Mouse (Mus musculus) lung, embryonic 16.5 days (tissue): ENCODE data around the gene Pea15a. TPM values are rescaled to one million over a fixed set of nuclear protein-coding genes. Genes with fewer than 3 reads are reported as not detected.
A peak's percentile ranks its signal among the peaks of the same experiment; 100 is the strongest.

Experiments used
- ATAC-seq: fragments of 200-750 bp; cut with Nextera tagmentation; 2 replicates; pipeline ENCODE4 v1.8.0; 2017; ENCODE audit warnings: low read depth, mild to moderate bottlenecking, moderate library complexity
- H3K27ac ChIP-seq: fragments of 300-500 bp; sonication (generic); 2 replicates; pipeline ENCODE4 v1.5.1; 2014; ENCODE audit warnings: mild to moderate bottlenecking, control low read depth, low read length
- H3K27me3 ChIP-seq: fragments of 300-500 bp; sonication (generic); 2 replicates; pipeline ENCODE4 v1.6.1; 2014; ENCODE audit warnings: low read depth, low read length, mixed read lengths; ENCODE audit not compliant: control insufficient read depth, insufficient read depth
- H3K36me3 ChIP-seq: fragments of 300-500 bp; sonication (generic); 2 replicates; pipeline ENCODE4 v1.6.1; 2014; ENCODE audit warnings: low read length; ENCODE audit not compliant: control insufficient read depth, insufficient read depth
- H3K4me1 ChIP-seq: fragments of 300-500 bp; sonication (generic); replicated peaks from 2 replicates; pipeline ENCODE4 v1.6.1; 2014; ENCODE audit warnings: low read length, mixed read lengths; ENCODE audit not compliant: control insufficient read depth, insufficient read depth
- H3K4me2 ChIP-seq: fragments of 300-500 bp; sonication (generic); 2 replicates; pipeline ENCODE4 v1.6.1; 2014; ENCODE audit warnings: low read depth, low read length, control low read depth
- H3K4me3 ChIP-seq: fragments of 300-500 bp; sonication (generic); 2 replicates; pipeline ENCODE4 v1.5.1; 2014; ENCODE audit warnings: mild to moderate bottlenecking, low read length, control low read depth
- H3K9ac ChIP-seq: fragments of 300-500 bp; sonication (generic); 2 replicates; pipeline ENCODE4 v1.6.1; 2014; ENCODE audit warnings: low read length, control low read depth
- H3K9me3 ChIP-seq: fragments of 300-500 bp; sonication (generic); 2 replicates; pipeline ENCODE4 v1.6.1; 2016; ENCODE audit warnings: low read length; ENCODE audit not compliant: control insufficient read depth
- WGBS: fragments of 180-500 bp; shearing (Covaris S2); extraction: QIAGEN DNeasy Blood & Tissue Kit; methylation state at CpG from one replicate; pipeline ENCODE4 v1.1.7; 2014; 5-methylcytosine and 5-hydroxymethylcytosine counted together
- polyA plus RNA-seq: library from polyadenylated mRNA; unstranded; fragments of >200 nt; fragmentation: Nextera tagmentation; extraction: Ambion mirVana; gene quantifications from 2 replicates; pipeline ENCODE4 v1.2.1, GENCODE M21; 2015

Pea15a gene
- polyA plus RNA-seq, 1 experiment from 2014 or later, result 147 TPM

DNA sequence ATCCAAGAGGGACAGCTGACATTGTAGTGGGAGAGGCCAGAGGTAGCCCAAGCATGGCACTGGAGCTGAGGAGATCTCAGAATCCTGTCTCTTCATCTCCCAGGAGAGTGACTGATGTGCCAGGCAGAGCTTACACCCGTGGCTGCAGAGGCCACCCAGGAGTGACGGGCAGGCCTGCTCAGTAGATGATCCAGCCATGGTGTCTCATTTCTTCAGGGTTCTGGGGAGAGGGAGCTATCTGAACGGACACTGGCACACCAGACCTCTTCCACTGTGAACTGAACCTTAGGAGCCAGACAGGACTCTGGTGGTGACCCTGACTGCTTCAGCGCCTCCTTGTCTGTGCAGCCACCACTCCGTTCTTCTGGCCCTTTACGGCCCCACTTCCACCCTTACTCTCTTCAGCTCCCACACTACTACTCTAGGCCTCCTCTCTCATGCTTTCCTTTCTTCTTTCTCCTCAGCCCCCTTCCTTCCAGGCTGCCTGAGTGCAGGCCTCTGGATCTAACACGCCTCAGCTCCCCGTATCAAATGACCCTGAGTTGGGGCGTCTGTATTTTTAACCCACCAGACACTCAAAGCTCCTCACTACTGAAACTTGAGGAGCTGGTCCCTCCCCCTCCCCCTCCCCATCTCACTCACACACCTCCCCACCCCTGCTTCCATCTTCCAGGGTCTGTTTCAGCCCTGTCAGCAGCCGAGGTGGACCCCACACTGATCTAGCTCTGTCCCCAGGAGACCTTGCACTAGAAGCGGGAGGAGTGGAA lies 14.9 kb upstream of the Pea15a start:
- H3K9ac ChIP-seq, result no peak overlapping the region
- H3K27ac ChIP-seq, result peak overlapping the region; percentile 47
- no peak overlapping the region for H3K4me2 ChIP-seq
- H3K27me3 ChIP-seq, result no peaks in the 10 kb centered on the region
- no peak overlapping the region for H3K4me3 ChIP-seq
- no peaks in the 10 kb centered on the region for H3K9me3 ChIP-seq
- ATAC-seq, result no peak
- no peaks in the 10 kb centered on the region for H3K36me3 ChIP-seq
- WGBS, result 55% methylated on average over 11 of the region's 11 CpGs
- H3K4me1 ChIP-seq, result peaks cover 28% of the 10 kb centered on the region

DNA sequence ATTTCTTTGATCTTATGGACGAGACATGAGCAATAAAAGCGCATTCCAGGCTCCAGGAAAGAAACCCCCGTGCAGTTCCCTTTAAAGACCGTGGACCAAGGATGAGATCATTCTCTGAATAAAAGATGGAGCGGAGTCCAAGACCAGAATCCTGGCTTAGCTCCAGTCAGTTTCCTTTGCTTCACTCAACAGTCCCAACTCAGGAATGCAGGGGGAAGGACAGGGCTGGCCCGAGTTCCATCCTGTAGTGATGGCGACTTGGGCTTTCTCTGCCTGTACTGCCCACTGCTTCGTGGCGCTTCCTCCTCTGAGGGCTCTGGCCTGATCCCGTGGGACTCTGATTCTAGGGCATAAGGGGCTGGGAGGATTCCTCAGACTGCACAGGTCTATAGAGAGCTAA lies 13.8 kb upstream of the Pea15a start:
- no peak overlapping the region for H3K9ac ChIP-seq
- peak; percentile 80 for ATAC-seq

DNA sequence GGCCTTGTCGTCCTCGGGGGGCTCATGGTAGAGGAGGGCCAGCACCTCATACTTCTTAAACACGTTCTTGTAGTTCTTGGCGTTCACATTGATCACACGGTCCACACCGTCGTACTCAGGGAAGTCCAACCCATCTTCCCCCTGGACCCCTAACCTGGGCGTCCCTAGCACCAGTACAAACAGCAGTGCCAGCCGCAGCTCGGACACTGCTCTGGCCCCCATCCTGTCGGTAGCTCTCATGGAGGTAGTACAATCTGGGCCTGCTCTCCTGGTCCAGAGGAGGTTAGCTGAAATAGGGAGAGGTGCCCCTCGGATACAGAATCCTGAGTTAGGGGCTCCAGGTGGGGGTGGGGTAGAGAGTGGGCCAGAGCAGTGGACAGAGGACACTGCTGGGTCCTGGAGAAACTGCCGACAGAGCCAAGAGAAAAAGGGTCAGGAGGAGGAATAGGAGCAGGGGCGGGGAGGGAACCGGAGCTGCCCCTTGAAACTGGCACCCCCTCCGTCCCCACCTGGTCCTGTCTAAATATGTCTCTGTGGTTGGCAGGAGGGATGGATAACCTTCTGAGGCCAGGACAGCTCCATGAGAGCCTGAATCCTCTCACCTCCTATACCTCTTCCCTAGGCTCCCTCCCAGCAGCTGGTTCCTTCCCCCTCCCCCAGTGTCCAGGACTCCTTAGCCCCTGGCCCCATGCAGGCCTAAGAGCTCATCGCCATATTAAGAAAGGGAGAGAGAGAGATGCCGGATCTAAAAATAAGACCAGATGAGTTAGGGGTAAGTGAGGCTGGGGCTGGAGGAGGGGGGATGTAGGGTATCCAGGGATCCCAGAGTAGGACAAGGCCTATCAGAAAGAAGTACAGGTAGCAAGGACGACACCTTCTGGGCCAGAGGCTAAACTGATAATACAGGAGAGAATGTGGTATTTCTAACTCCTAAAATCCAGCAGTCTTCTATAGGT lies 13.1 kb upstream of the Pea15a start, which contains the start of gene Casq1:
TSS of gene Casq1 (minus strand) at position 418 of the 956 bp plus-strand sequence.
- Histone ChIP-seq H3K9ac (no peak within 1 kb of the TSS), H3K4me1 (peaks cover 31% of the 10 kb centered on the region), H3K27ac (peak within 1 kb of the TSS; percentile 82), H3K9me3 (no peaks in the 10 kb centered on the region), H3K27me3 (no peaks in the 10 kb centered on the region), H3K4me2 (no peak within 1 kb of the TSS), H3K36me3 (no peaks in the 10 kb centered on the region), H3K4me3 (no peak within 1 kb of the TSS)
- no peak for ATAC-seq
- 76% methylated on average over 19 of the region's 19 CpGs for WGBS

More for the DNA sequence above, 13.8 kb upstream of the Pea15a start:
- peak overlapping the region; percentile 82 for H3K27ac ChIP-seq
- no peaks in the 10 kb centered on the region for H3K36me3 ChIP-seq
- H3K4me3 ChIP-seq, result no peak overlapping the region
- no peaks in the 10 kb centered on the region for H3K27me3 ChIP-seq
- H3K4me1 ChIP-seq, result peaks cover 28% of the 10 kb centered on the region
- no peaks in the 10 kb centered on the region for H3K9me3 ChIP-seq
- WGBS, result 25% methylated on average over 10 of the region's 10 CpGs
- no peak overlapping the region for H3K4me2 ChIP-seq

DNA sequence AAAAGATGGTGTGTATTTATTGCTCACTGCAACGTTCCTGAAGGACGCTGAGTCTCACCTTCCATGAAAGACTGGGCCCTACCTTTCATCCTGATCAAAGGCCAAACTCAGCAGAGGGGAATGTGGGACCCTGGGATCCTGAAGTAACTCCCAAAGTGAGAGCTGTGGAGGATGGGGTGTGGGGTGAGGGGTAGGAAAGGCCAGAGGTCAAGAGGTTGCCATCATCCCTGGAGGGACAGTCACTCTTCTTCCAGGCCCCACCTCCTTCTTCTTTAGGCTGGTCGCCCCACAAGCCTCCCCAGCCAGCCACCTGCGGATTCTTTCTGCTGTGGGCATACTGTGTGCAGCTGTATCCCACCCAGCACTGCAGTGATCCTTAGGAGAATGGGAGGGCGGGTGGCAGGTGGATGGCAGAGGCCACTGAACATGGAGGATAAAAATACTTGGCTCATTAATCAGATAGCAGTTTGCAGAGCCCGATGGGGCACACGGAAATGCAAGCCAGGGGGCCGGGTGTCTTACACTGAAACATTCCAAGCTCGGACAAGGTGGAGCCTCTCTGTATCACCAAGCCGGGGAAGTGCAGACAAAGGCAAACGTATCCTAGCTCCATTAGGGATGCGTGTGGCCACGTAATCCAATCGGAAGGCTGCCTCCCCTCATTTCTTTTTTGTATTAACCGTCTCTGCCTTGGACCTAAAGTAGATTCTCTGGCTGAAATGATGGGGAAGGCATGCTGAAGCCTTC lies 11.7 kb upstream of the Pea15a start:
- no peak overlapping the region for H3K27ac ChIP-seq
- H3K36me3 ChIP-seq, result no peaks in the 10 kb centered on the region
- no peak overlapping the region for H3K9ac ChIP-seq
- H3K27me3 ChIP-seq, result no peaks in the 10 kb centered on the region
- H3K4me2 ChIP-seq, result no peak overlapping the region
- no peak for ATAC-seq
- H3K4me3 ChIP-seq, result no peak overlapping the region
- WGBS, result 51% methylated on average over 15 of the region's 15 CpGs
- H3K4me1 ChIP-seq, result peaks cover 39% of the 10 kb centered on the region
- H3K9me3 ChIP-seq, result no peaks in the 10 kb centered on the region

DNA sequence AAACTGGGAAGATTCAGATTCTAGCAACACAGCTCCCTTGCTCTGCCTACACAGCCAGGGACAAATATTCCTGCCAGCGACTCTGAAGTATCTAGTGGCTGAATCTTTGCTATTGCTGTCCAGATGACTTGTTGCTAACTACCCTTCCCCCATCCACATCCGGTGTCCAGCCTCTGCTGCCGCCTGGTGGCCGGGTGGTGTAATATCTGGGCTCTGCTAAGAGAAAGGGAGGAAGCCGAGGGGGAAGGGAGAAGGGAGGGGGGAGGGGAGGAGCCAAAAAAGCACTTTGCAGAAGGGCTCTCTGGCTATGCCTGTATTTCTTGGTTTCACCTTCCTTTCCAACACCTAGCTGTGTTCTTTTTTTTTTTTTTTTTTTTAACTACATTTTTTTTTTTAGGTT lies 10.5 kb upstream of the Pea15a start:
- Histone ChIP-seq H3K27ac (peak overlapping the region; percentile 92), H3K27me3 (no peaks in the 10 kb centered on the region), H3K9me3 (no peaks in the 10 kb centered on the region), H3K9ac (peak overlapping the region; percentile 64), H3K4me2 (peak overlapping the region; percentile 43), H3K4me1 (peaks cover 42% of the 10 kb centered on the region), H3K36me3 (no peaks in the 10 kb centered on the region), H3K4me3 (peak overlapping the region; percentile 17)
- 0% methylated on average over 5 of the region's 5 CpGs for WGBS
- ATAC-seq, result peak; percentile 63

DNA sequence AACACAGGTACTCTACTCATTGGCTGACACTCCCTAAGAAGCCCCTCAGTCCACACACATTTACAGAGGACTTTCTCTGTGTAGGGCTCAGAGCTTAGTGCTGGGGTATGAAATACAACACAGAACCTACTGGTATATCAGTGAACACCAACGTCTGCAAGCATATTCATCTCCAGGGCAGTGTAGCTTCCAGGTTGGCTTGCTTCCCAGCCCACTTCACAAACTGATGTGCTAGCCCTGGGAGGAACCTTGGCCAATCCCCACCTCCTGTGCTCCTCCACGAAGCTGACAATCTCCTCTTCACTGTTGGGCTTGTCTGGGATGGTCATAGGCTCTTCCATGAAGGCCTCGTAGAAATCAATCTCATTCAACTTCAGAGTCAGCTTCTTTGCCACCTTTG lies 8.1 kb upstream of the Pea15a start:
- H3K27ac ChIP-seq, result no peak overlapping the region
- H3K36me3 ChIP-seq, result no peaks in the 10 kb centered on the region
- no peak overlapping the region for H3K9ac ChIP-seq
- ATAC-seq, result 0 out of 2 replicates have a peak, but pooled peaks have one; percentile 15
- H3K4me1 ChIP-seq, result peaks cover 24% of the 10 kb centered on the region
- no peak overlapping the region for H3K4me3 ChIP-seq
- H3K4me2 ChIP-seq, result no peak overlapping the region
- no peaks in the 10 kb centered on the region for H3K9me3 ChIP-seq
- WGBS, result 27% methylated on average over 3 of the region's 3 CpGs
- H3K27me3 ChIP-seq, result no peaks in the 10 kb centered on the region

DNA sequence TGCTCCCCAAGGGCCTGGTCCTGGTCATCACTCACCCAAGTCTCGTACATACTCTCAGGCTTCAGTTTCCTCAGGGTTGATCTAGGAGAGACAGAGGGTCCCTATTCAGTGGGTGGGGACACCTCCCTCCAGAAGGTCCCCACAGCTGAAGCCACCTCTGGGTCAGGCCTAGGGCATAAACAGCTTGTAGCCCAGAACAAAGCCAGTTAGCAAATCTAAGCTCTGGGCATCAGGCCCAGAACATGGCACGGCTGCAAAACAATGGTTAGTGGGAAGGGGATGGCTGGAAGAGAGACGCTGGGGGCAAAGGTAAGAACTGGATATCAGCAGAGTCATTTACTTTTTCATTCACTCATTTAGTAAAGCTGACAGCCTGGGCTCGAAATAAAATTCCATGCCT lies 7.2 kb upstream of the Pea15a start:
- 60% methylated on average over 4 of the region's 4 CpGs for WGBS
- H3K4me3 ChIP-seq, result no peak overlapping the region
- ATAC-seq, result no peak
- H3K9me3 ChIP-seq, result no peaks in the 10 kb centered on the region
- H3K27me3 ChIP-seq, result no peaks in the 10 kb centered on the region
- no peak overlapping the region for H3K27ac ChIP-seq
- no peak overlapping the region for H3K4me2 ChIP-seq
- H3K36me3 ChIP-seq, result no peaks in the 10 kb centered on the region
- H3K9ac ChIP-seq, result no peak overlapping the region
- H3K4me1 ChIP-seq, result peaks cover 24% of the 10 kb centered on the region

DNA sequence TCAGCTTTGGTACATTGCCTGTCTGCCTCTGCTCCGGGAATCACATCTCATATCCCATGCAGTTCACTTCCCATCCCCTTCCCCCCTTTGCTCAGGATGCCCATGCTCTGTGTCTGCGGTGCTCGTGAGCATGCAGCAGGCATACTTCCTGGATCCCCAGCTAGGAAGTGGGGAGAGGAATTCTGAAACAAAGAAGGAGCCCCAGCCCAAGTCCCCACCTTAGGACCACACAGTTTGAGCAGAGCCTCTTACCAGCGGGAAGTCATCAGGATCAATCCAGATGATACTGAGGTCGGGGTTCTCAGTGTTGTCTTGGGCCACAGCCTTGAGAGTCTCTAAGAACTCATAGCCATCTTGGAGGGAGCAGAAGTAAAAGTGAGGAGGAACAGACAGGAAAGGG lies 6.2 kb upstream of the Pea15a start:
- WGBS, result 43% methylated on average over 5 of the region's 5 CpGs
- no peaks in the 10 kb centered on the region for H3K9me3 ChIP-seq
- no peaks in the 10 kb centered on the region for H3K36me3 ChIP-seq
- no peak for ATAC-seq
- H3K4me1 ChIP-seq, result peaks cover 21% of the 10 kb centered on the region
- H3K9ac ChIP-seq, result no peak overlapping the region
- no peak overlapping the region for H3K4me2 ChIP-seq
- no peak overlapping the region for H3K4me3 ChIP-seq
- no peaks in the 10 kb centered on the region for H3K27me3 ChIP-seq
- H3K27ac ChIP-seq, result no peak overlapping the region; the same call in 1 of the 2 replicates
